Mouse (Mus musculus) gastrocnemius, postnatal 4 days (tissue): ENCODE data around the gene Arl4a. TPM values are rescaled to one million over a fixed set of nuclear protein-coding genes. Genes with fewer than 3 reads are reported as not detected.

Source experiments
- DNase-seq, 2 experiments: peaks; one replicate each; pipeline ENCODE4 v3.0.0; 2021 to 2022; ENCODE audit warnings: low spot score in 2 of 2, mixed read lengths in 2 of 2
- total RNA-seq, 2 experiments: library from RNA; stranded (reverse); gene quantifications; 2 replicates each; pipeline ENCODE4 v1.2.3; 2021

The Arl4a gene
- total RNA-seq, 2 experiments from 2014 or later, result 30.2 to 31.2 TPM

DNA sequence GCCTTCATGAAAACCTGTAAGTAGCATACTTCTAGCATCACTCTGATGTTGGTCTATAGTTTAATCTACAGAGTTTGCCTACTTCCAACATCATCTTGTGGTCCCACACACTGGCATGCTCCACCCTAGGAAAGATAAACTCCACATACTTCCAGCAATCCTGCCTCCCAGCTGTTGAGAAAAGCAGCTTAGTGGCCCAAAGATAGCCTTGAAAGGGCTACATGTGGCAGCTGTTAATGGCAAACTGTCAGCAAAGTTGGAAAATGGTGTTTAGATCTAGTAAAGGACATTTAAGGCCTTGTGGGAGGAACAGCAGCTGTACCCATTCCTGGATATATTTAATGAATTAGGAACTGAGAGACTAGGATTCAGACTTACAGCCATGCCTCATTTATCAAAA lies 68.3 kb downstream of the Arl4a start:
- DNase-seq, result no peak

DNA sequence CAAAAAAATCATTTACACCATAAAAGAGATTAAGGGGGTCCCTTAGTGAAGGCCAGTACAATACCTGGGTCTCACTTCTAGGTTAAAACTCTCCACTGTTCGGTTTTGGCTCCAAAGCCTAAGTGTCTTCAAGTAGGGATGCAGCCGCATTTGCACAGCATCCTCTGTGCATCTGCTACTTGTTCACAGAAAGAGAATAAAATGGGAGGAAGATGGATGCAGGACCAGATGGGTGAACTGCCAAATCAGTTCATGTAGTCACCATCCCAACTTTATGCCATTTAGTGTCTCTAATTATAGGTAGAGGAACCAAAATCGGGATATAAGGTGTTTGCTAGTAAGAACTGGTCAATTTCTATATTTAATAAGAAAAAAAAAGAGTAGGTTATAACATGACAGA lies 69.7 kb downstream of the Arl4a start:
- no peak for DNase-seq

DNA sequence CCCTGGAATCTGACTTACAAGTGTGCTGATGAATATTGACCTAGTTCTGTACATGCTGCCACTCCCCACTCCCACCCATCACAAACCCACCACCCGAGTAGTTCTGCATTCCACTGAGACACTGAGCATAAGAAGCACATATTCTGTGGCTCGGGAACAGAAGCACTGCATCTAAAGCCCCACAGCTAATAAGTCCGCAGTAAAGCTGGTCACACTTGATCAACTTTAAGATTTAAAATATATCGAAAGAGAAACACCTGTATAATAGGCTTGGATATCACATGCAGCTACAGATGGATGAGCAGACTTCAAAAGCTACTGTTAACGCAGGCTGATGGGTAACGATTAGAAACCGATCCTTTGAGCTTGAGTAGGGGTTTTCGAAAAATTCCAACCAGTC lies 78.7 kb downstream of the Arl4a start:
- DNase-seq, result no peak

DNA sequence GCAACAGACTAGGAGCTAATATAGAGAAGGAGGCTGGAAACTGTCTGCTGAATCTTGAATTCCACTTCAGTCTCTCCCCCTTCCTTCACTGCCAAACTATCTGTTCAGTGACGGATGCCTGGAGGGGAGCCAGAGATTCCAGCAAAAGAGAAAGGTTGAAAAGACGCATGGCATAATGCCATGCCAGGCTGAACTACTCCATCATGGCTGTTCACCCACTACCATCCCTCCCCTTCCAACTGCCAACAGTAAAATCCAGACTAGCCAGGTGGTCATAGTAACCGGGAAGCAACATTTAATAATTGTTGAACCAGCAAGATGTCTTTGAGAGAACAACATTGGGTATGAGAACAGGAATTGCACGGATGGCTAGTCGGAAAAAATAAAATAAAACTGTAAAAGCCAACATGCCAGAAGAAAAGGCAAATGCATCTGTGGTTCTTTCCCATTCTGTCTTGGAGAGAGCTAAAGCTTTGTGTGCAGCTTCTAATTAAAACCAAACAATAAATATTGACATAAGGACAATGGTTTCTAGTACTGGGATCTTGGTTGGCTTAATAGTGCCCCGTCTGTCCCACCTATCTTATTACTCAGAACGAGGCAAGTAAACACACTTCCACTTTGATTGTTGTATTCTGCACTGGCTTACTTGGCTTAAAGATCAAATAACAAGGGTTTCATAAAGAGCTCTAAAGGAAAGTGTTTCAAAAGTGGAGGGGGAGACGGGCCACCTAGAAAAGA lies 79.7 kb downstream of the Arl4a start:
- DNase-seq, result peak in 1 of 2 experiments; percentile 33

DNA sequence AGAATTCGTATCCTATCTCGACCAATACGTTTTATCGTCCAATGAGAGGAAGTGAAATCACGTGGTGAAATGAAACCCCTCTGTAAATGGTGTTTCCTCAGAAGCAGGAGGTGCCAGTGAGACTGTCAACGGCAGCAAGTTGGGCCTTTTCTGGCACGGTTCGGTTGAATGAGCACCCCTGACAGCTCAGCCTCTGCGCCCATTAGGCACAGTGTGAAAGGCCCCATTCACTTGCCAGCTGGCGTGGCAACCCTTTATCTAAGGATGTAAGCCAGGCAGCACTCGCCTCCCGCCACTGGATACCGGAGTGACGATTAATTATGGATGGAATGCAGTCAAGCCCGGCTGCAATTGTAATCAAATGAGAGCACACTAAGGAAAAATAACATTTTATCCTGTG lies 81.4 kb downstream of the Arl4a start:
- DNase-seq, result peak in 1 of 2 experiments; percentile 46

Other genes starting within 250 kb of the Arl4a start
- gene Scin, start 96.2 kb upstream of the Arl4a start, total RNA-seq, result under 1 TPM; 0.34 to 0.49 TPM
- 10 to 100 TPM; 30.7 to 34.1 TPM for gene Lsmem1, start 161.5 kb upstream of the Arl4a start, total RNA-seq
- 100 to 1,000 TPM in 1 of 2 experiments, 10 to 100 TPM in 1; 81.3 to 107 TPM for gene Ifrd1, start 210.5 kb upstream of the Arl4a start, total RNA-seq